Mouse (Mus musculus) B cell, adult 2 months (primary cell): ENCODE measurements around the gene Hoxc4.

Experiments used
- DNase-seq, 2 experiments: peaks; one replicate each; pipeline ENCODE4 v3.0.0; 2022

Hoxc4 gene

DNA sequence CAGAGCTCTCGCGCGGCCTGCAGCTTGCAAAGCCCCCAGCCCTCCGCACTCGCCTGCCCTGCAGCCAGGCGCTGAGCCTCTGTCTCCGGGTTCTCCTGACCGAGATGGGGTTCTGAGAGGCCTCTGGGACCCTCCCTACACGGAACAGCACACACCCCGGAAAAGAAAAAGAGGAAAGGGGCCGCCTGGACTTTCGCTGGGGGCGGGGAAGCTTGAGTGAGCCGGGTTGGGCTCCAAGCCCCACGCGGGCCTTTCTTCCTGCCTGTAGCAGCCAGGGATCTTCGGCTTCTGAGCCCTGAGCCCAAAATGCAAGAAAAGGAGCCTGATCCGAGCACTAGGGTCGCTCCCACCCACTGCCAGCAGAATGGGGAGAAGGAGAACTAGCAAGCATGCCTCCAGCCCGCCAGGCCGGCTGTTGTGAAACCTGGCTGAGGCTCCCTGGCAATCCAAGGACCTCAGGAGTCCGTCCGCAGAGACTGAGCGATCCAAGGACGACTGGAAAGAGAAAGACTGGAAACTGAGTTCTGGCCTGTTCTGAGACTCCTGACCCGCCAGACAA is 6.7 kb upstream of the Hoxc4 start:
- no peak for DNase-seq

DNA sequence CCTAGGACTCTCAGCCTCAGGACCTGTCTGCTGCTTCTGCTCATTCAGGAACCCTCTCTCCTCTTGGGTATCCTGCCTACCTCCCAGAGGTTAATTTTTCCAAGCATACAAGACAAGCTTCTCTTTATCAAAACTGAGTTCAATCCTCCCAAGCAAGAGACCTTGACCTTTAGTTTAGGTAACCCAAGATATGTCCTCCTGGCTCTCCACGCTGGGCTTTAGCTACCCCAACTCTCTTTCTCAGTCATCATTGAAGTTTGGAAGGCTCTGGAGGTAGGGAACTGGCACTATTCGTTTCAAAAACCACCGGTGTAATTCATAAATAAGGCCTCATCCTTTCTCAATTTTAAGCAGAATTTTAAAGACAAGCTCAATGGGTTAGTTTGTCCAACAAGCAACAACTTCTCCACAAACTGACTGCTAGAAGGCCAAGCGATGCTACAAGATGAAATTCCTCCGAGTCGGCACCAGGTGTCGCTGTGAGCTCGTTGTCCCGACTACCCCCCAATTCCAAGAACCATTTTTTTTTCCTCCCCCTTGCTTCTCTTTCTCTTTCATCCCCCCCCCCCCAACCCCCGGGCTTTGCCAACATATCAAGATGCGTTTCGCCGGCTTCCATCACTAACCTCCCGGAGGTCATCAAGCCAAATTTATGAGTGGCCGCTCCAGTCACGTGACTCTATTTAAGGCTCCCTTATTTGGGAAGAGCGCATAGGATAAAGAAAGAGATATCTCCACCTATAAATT is 5.3 kb upstream of the Hoxc4 start:
- DNase-seq: peak; percentile 56 to 57

GRCm38 (mm10) chr15:103014166-103015008 is 4.3 kb upstream of the Hoxc4 start:
- DNase-seq: no peak

DNA sequence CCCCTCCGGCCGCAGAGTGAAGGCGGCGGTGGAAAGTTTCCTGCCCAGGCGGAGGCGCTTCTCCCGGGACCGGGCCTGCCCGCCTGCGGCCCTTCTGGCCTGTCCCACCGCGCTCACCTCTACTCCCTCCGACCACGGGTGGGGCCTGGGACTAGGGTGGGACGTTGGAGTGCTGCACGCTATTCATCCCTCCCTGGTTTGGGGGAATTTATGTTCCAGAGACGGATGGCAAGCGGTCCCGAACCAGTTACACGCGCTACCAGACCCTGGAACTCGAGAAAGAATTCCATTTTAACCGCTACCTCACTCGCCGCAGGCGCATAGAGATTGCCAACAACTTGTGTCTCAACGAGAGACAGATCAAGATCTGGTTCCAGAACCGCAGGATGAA is 3.7 kb upstream of the Hoxc4 start:
- no peak for DNase-seq

DNA sequence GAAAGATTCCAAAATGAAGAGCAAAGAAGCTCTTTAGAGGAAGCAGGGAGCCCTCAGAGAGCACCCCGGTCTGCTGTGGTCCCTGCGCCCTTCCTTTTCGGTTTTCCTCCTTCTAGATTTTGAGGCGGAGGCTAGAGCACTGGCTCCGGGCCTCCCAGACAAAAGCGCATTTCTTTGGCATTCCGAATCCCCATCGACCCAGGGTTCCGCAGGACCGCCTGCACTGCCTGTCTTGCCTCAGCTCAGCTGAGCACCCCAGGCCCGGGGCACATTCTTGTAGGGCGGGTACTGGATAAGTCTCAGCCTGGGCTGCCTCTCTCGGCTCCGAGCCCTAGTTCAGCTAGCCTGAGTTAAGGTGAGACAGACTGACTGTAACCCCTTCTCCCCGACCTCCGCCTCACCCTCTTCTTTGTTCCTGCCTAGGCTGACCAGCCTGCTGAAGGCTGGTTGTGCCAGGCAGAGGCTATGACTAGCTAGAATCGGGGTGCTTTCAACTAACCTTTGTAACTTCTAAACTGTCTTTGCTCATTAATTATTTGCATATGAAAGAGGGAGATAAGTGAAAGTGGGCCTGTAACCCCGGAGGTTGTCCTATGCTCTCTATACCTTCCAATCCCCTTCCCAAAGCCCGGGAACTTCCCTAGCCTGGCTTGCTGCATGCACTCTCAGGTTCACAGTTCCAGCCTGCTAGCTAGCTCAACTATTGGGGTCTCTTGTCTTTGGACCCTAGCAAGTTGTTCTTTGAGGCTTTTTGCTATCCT is 3.1 kb upstream of the Hoxc4 start:
- DNase-seq: no peak

- DNase-seq: no peak
Measured at GRCm38 (mm10) chr15:103020899-103021418, 2.2 kb downstream of the Hoxc4 start.

GRCm38 (mm10) chr15:103021544-103021943 is 2.8 kb downstream of the Hoxc4 start:
- no peak for DNase-seq

GRCm38 (mm10) chr15:103024131-103024530 is 5.4 kb downstream of the Hoxc4 start:
- no peak for DNase-seq

- DNase-seq: no peak
Measured at GRCm38 (mm10) chr15:103027266-103028235, 8.8 kb downstream of the Hoxc4 start.

GRCm38 (mm10) chr15:103028916-103029512 is 10.3 kb downstream of the Hoxc4 start:
- no peak for DNase-seq

DNA sequence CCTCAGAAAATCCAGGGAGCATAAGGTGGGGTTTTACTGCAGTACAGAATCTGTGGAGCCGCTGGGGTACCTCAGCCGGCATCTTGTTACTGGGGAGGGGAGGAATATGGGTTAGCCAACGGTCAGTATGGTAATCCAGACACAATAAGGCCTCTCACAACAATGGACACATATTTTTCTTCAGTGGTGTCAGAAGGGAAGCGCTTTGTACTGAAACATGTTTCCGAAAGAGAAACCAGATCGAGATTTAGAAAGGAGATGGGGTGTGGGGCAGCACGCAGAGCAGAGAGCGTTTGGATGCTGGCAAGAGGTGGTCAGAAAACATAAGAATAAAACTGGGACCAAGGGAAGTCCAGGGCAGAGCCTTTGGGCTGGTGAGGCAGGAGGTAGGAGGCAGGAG is 11.4 kb downstream of the Hoxc4 start:
- no peak for DNase-seq

GRCm38 (mm10) chr15:103032167-103032566 is 13.4 kb downstream of the Hoxc4 start:
- no peak for DNase-seq

DNA sequence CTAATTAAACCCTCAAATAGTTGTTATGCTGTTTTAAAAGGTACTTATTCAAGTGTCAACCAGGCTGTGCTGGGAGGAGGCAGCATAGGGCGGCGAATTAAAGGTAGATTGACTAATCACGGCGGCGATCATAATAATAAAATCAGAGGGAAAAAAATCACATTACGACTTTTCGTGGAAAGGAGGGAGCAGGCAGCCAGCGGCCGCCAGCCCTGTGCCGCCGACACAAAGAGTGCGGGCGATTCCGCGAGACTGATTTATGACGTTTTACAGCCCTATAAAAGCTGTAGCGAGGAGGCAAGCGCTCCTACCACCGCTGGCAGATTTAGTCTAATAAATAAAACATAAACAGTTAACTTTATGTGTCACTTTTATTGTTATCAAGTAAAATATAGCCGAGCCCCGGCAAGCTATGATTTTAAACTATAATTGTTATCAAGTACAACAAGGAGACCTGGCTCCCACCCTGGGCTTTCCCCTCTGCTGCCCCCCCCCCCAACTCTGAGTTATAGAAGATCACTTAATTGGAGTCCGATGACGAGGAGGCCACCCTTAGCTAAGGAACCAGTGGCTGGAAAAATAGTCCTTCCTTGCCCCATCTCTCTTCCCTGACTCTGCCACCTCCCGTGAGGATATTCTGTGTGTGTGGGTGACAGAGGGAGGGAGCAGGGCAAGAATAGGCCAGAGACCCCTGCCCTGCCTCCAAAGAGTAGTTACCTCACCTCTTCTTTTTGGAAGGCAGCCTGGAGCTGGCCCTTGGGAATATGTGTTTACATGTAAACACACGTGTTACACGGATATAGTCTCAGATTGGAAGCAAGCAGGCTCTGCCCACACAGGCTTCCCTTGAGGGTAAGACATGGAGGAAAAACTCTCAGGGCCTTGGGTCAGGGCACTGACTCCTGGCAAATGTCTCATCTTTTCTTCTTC is 14.2 kb downstream of the Hoxc4 start:
- no peak for DNase-seq

GRCm38 (mm10) chr15:103034043-103034806 is 15.5 kb downstream of the Hoxc4 start:
- DNase-seq: peak in 1 of 2 experiments; percentile 21

GRCm38 (mm10) chr15:103034807-103035547 is 16.2 kb downstream of the Hoxc4 start:
- no peak for DNase-seq

DNA sequence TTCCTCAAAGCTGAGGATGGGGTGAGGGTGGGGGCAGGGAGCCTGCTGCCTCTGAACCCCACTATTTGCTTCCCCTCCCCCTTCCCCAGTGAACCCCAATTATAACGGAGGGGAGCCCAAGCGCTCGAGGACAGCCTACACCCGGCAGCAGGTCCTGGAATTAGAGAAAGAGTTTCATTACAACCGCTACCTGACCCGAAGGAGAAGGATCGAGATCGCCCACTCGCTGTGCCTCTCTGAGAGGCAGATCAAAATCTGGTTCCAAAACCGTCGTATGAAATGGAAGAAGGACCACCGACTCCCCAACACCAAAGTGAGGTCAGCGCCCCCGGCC is 16.8 kb downstream of the Hoxc4 start:
- no peak for DNase-seq

DNA sequence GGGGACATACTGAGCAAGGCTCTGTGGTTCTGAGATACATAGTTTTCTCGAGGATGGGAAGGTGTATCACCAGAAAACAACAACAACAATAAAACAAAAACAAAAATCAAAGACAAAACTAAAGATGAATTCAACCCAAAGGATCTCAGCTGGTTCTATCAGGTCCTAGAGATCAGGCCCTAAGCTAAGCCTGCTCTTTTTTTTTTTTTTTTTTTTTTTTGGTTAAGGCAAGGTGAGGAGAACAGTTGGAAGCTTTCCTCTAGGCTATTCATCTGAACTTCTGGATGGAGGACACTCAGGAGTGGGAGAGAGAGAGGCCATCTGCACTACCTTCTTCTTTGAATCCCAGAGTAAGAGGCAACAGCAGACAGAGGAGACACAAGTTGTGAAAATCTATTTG is 18.8 kb downstream of the Hoxc4 start:
- DNase-seq: no peak

GRCm38 (mm10) chr15:103038701-103039480 is 20.2 kb downstream of the Hoxc4 start:
- no peak for DNase-seq
